Mouse (Mus musculus) cerebellum, adult 2 months (tissue): ENCODE results near the gene Chst8. TPM values are rescaled to one million over a fixed set of nuclear protein-coding genes. Genes with fewer than 3 reads are reported as not detected.

Experiments
- DNase-seq, 2 experiments: peaks; one replicate each; pipeline ENCODE4 v3.0.0; 2021
- H3K27ac ChIP-seq: fragments of 200-500 bp; 2 replicates; pipeline ENCODE4 v1.5.1; 2012; ENCODE audit warnings: low read length, control low read depth, inconsistent platforms; ENCODE audit not compliant: insufficient read depth
- H3K27me3 ChIP-seq: fragments of 200-500 bp; 2 replicates; pipeline ENCODE4 v1.6.1; 2012; ENCODE audit warnings: inconsistent platforms, mild to moderate bottlenecking, low read length, moderate library complexity; ENCODE audit not compliant: control insufficient read depth, insufficient read depth
- H3K4me1 ChIP-seq: fragments of 200-500 bp; 2 replicates; pipeline ENCODE4 v1.6.1; 2011; ENCODE audit warnings: low read length; ENCODE audit not compliant: control insufficient read depth, insufficient read depth
- H3K4me3 ChIP-seq: fragments of 200-500 bp; replicated peaks from 2 replicates; pipeline ENCODE3; 2011; ENCODE audit warnings: mild to moderate bottlenecking, low read depth, low read length, control low read depth; ENCODE audit not compliant: insufficient read depth
- CTCF ChIP-seq: fragments of 200-500 bp; IDR thresholded peaks from 2 replicates; pipeline ENCODE4 v1.5.1; 2011; ENCODE audit warnings: low read depth, mild to moderate bottlenecking, control low read depth, low read length, moderate library complexity, borderline replicate concordance; ENCODE audit not compliant: insufficient read depth
- POLR2A ChIP-seq: fragments of 200-500 bp; IDR thresholded peaks from 2 replicates; pipeline ENCODE4 v1.6.1; 2011; ENCODE audit warnings: low read length, control low read depth, borderline replicate concordance; ENCODE audit not compliant: insufficient read depth
- WGBS: fragments of 180-500 bp; shearing (Covaris S2); methylation state at CpG from one replicate; pipeline ENCODE4 v1.1.7; 2018; 5-methylcytosine and 5-hydroxymethylcytosine counted together
- polyA plus RNA-seq: library from polyadenylated mRNA; depleted of rRNA; stranded (reverse); fragments of >200 nt; gene quantifications from 2 replicates; pipeline ENCODE4 v1.2.3, GENCODE M21; 2012

Gene Chst8
- polyA plus RNA-seq, 1 experiment: 30.1 TPM

DNA sequence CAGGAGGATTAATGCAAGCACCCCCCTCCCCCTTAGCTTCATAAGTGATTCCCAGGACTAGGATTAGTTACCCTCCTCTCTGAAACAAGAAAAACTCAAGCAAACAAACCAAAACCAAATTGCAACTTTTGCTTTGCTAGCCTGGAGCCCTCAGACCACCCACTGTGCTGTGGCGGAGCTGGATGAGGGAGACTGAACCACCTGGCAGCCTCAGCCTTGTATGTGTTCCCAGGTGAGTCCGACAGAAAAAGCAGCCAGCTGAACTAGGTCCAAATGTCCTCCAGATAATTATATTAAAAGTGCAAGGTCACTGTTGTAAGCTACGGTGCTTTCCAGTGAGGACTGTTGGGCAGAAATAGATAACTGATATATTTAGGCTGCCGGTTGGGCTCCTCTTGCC lies 25.7 kb upstream of the Chst8 start:
- Histone ChIP-seq H3K27ac (no peak overlapping the region), H3K27me3 (no peaks in the 10 kb centered on the region), H3K4me1 (peaks cover 4% of the 10 kb centered on the region; the same call in 1 of the 2 replicates), H3K4me3 (no peak overlapping the region)
- TF ChIP-seq CTCF (no peak), POLR2A (no peak)
- DNase-seq: no peak
- 50% methylated on average over 4 of the region's 4 CpGs for WGBS

DNA sequence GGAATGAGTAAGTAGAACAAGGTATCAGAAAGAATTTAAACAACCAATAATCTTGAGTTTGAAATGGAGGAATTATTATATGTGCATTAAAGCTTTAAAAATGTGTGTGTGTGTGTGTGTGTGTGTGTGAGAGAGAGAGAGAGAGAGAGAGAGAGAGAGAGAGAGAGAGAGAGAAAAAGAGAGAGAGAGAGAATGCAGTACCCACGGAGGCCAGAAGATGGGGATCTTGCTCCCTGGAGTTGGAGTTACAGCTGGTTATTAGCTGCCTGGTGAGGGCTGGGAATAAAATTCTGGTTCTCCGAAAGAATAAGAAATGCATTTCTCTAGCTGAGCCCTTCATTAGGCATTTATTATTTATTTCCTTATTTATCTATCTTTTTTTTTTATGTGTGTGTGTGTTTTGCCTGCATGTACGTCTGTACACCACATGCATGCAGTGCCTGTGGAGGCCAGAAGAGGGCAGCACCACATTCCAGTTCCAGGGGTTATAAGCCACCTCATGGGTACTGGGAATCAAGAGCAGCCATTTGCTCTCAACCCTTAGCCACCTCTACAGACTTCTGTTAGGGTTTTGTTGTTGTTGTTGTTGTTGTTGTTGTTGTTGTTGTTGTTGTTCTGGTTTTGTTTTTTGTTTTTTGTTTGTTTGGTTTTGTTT lies 13.9 kb upstream of the Chst8 start:
- H3K27me3 ChIP-seq: no peaks in the 10 kb centered on the region
- TF ChIP-seq POLR2A (no peak), CTCF (no peak)
- no peak overlapping the region for H3K27ac ChIP-seq
- no peak for DNase-seq
- WGBS: 48% methylated on average over 3 of the region's 3 CpGs
- no peak overlapping the region for H3K4me3 ChIP-seq
- H3K4me1 ChIP-seq: no peaks in the 10 kb centered on the region

DNA sequence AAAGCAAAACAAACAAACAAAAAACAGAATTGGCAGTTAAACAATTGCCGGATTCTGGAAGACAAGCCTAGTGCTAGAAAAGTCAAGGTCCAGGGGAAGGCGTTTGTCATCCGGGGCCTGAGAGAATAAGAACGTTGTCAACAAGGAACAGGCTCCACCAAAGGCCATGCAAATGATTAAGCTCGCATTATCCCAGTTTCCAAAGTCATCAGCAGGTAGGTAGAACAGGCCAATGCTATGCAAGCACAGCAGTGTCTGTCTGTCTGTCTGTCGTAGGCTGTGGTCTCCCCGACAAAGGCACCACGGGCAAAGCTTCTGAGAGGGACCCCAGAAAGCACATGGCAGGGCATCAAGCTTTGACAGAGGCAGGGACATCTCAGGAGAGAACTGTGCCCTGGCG lies 9.1 kb upstream of the Chst8 start:
- 87% methylated on average over 9 of the region's 9 CpGs for WGBS
- no peak for DNase-seq
- no peak overlapping the region for H3K4me3 ChIP-seq

DNA sequence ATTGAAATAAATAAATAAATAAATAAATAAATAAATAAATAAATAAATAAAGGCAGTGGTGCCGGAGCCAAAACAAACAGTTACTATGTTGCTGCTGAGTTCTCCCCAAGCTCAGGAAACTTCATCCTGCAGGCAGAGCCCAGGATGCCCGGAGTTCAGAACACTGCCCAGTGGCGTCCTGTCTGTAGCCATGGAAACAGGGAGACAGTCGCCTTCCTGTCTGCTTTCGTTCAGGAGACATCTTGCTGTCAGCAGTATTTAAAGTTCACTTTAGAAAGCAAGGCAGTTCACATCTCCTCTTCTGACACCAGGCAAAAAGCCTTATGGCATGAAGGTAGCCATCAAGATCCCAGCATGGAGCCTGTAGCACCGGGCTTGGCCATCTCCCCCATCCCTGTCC lies 8.0 kb upstream of the Chst8 start:
- no peak for DNase-seq
- Histone ChIP-seq H3K27me3 (no peaks in the 10 kb centered on the region), H3K4me3 (no peak overlapping the region), H3K4me1 (no peaks in the 10 kb centered on the region), H3K27ac (no peak overlapping the region)
- WGBS: 20% methylated on average over 6 of the region's 6 CpGs
- TF ChIP-seq POLR2A (no peak), CTCF (no peak)

More for the DNA sequence above, 9.1 kb upstream of the Chst8 start:
- no peak for TF ChIP-seq CTCF
- TF ChIP-seq POLR2A: no peak
- Histone ChIP-seq H3K27ac (no peak overlapping the region), H3K27me3 (no peaks in the 10 kb centered on the region), H3K4me1 (no peaks in the 10 kb centered on the region)

DNA sequence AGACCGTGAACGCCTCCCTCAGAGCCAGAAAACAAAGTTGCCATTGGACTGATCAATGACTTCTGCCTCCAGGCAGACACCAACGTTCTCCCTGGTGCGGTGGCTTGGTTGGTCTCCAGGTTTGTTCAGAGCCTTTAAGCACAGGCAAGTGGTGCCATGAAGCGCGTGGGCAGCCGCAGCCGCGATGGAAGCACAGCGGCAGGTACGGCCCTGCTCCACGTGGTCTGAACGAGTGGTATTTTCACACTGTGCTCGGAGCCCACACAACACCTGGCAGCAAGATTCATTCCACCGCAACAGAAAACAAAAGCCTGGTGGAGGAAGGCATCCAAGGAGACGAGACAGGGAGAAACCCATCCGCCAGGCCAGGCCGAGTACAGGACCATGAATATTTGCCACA lies 7.3 kb upstream of the Chst8 start:
- DNase-seq: no peak
- TF ChIP-seq POLR2A (no peak), CTCF (no peak)
- H3K27ac ChIP-seq: no peak overlapping the region
- 83% methylated on average over 18 of the region's 18 CpGs for WGBS
- no peaks in the 10 kb centered on the region for H3K27me3 ChIP-seq
- H3K4me1 ChIP-seq: no peaks in the 10 kb centered on the region
- H3K4me3 ChIP-seq: no peak overlapping the region

DNA sequence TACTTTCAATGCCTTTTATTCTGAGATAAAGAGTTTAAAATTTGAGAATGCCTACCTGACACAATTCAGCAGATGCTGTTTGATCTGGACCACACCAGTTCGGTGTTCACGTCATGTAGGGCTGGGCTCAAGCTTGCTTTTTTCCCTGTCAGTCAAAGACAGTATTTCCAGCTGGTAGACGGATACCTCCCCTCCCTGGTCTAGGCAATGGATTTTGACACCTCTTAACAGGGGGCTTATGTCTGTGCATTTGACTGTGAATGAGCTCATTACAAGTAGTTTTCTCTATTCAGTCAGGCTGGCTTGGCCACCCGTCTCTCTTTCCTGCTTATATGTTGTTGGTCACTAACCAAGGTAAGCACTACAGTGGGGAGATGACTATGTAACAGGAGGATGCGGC lies 6.1 kb upstream of the Chst8 start:
- no peak overlapping the region for H3K4me3 ChIP-seq
- no peak overlapping the region for H3K27ac ChIP-seq
- no peaks in the 10 kb centered on the region for H3K4me1 ChIP-seq
- no peaks in the 10 kb centered on the region for H3K27me3 ChIP-seq
- no peak for DNase-seq
- WGBS: 75% methylated on average over 5 of the region's 5 CpGs
- no peak for TF ChIP-seq CTCF
- TF ChIP-seq POLR2A: no peak

DNA sequence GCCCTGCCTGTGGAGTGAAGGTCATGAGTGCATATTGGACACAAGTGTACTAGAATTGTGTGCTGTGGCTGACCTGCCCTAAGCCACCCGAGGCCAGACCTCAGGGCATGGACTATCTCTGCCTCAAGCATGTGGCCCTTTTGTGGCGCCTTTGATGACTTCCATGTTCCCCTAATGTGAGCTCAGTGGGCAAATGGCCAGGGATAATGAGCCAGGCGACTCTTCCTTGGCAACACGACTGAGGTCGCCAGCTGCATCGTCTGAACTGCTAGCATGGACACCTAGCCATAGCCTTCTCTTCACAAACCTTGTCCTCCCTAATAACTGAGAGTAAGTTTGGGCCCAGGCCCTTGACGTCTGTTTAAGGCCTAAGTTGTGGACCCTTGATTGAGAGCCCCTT lies 4.5 kb upstream of the Chst8 start:
- no peak overlapping the region for H3K4me3 ChIP-seq
- H3K4me1 ChIP-seq: 0 out of 2 replicates have a peak, but pooled peaks cover under 1% of the 10 kb centered on the region
- H3K27me3 ChIP-seq: no peaks in the 10 kb centered on the region
- TF ChIP-seq POLR2A: no peak
- no peak for TF ChIP-seq CTCF
- DNase-seq: no peak
- 38% methylated on average over 7 of the region's 7 CpGs for WGBS
- no peak overlapping the region for H3K27ac ChIP-seq

DNA sequence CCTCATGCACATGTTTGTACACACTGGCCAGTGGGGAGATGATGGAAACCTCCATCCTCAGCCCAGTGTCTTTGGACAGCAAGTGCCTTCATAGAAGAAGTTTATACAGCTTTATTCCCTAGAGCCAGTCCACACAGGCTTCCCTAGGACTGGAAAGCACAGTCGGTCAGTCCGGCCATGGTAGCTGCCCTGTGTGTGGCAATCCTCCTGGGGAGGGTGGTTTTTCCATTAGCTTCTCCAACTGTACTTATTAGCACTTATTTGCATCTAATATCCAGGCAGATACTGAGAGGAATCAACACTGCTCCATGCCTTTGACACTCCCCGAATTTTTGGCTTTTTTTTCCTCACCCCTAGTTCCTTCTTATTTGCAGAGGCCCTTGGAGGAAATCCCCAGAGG lies 2.3 kb upstream of the Chst8 start:
- Histone ChIP-seq H3K27ac (no peak overlapping the region), H3K4me3 (no peak overlapping the region), H3K4me1 (0 out of 2 replicates have a peak, but pooled peaks cover 5% of the 10 kb centered on the region), H3K27me3 (no peaks in the 10 kb centered on the region)
- WGBS: 81% methylated on average over 3 of the region's 3 CpGs
- DNase-seq: no peak
- TF ChIP-seq POLR2A (no peak), CTCF (no peak)
